Comparison of ENCODE assay signal across 12 mouse cellular contexts in the genomic region with DNA sequence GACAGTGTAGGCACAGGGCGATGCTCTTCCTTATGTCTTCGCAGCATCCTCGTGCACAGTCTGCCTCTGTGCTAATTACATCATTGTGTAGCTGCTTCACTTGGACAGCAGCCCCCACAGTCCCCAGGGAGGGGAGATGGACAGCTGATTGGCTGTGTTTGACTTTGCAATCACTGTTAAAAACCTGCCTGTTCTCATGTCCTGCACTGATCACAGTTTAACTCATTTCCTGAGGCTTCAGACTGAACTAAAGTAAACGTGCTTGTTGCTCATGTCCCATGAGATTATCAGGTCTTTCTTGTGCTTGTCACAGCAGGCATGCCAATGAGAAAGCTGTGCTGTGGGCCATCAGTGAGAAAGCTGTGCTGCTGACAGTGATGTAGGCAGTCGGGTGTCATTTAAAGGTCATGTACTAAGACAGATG.
DNase-seq lines count a peak whose midpoint lies in the region; ATAC-seq and TF ChIP-seq lines count a peak whose summit lies in the region.
"Had no signal": no experiment of that assay in that cellular context is flagged by ENCODE, and none has a peak within 500 bp of the region (broad histone marks: within the 10 kb centered on the region; RNA-seq: fewer than 3 reads in every experiment).

No protein-coding gene starts in this region.

- peak; percentile 71; the same call in 1 of the 2 replicates for ATAC-seq in forebrain, embryonic 15.5 days (replicated peaks)
- peak; percentile 61; the same call in 1 of the 2 replicates for ATAC-seq in midbrain, embryonic 12.5 days (ENCODE audit: low FRiP score, low read depth)
- ATAC-seq in kidney, embryonic 14.5 days (ENCODE audit: low FRiP score, low TSS enrichment), result no peak

- no peak for TF ChIP-seq RAD21 in CH12.LX (IDR thresholded peaks at IDR 0.05; ENCODE audit: low read depth, low read length)

- H3K36me3 ChIP-seq in CH12.LX (replicated peaks in 1 of 2; ENCODE audit: control insufficient read depth in 1 of 2, insufficient read depth in 1 of 2, low read length in 1 of 2), result no peaks in the 10 kb centered on the region
- no peaks in the 10 kb centered on the region for H3K36me3 ChIP-seq in forebrain, embryonic 15.5 days
- H3K36me3 ChIP-seq in midbrain, embryonic 12.5 days, result no peaks in the 10 kb centered on the region
- no peaks in the 10 kb centered on the region for H3K36me3 ChIP-seq in kidney, embryonic 14.5 days (ENCODE audit: control insufficient read depth, insufficient read depth, low read length)
- H3K36me3 ChIP-seq: G1E; limb, embryonic 12.5 days; lung, embryonic 15.5 days had no signal

- no peaks in the 10 kb centered on the region for H3K79me2 ChIP-seq in CH12.LX (replicated peaks; ENCODE audit: control insufficient read depth, extremely low read depth, insufficient read depth, poor library complexity, severe bottlenecking)

- H3K9ac ChIP-seq in CH12.LX (ENCODE audit: insufficient read depth, low read depth), result no peak overlapping the region
- H3K9ac ChIP-seq in forebrain, embryonic 15.5 days (replicated peaks), result no peak overlapping the region
- no peak overlapping the region for H3K9ac ChIP-seq in midbrain, embryonic 12.5 days (replicated peaks)
- no peak overlapping the region for H3K9ac ChIP-seq in kidney, embryonic 14.5 days (ENCODE audit: low read depth, low read length)
- H3K9ac ChIP-seq: limb, embryonic 12.5 days; lung, embryonic 15.5 days had no signal

- H3K4me2 ChIP-seq in CH12.LX (ENCODE audit: insufficient read depth, low read depth, poor library complexity, severe bottlenecking), result 0 out of 2 replicates have a peak overlapping the region, but pooled peaks have one; percentile 5
- H3K4me2 ChIP-seq in forebrain, embryonic 15.5 days (replicated peaks), result no peak overlapping the region
- no peak overlapping the region for H3K4me2 ChIP-seq in midbrain, embryonic 12.5 days (replicated peaks)
- H3K4me2 ChIP-seq in kidney, embryonic 14.5 days (replicated peaks; ENCODE audit: low read depth, low read length), result no peak overlapping the region
- H3K4me2 ChIP-seq: limb, embryonic 12.5 days; lung, embryonic 15.5 days had no signal

- peak; percentile 42 for DNase-seq in CH12.LX (ENCODE audit: extremely low read depth)
- peak; percentile 77 for DNase-seq in brain, embryonic 14.5 days (ENCODE audit: low read depth)
- DNase-seq in right cerebral cortex, postnatal 36 days (ENCODE audit: low spot score in 2 of 2), result no peak
- DNase-seq in lung, adult 2 months, result no peak
- DNase-seq: adrenal gland, adult 8-10 months; cerebellum, adult 9-10 months had no signal

- dilution Hi-C loops in CH12.LX (cut with MboI; ENCODE audit: extremely low pct_ligation_motif_present, extremely low pct_unique_long_range_greater_than_20kb, low sequenced_read_pairs), result no loop called here

- no peak for TF ChIP-seq POLR2A in CH12.LX (IDR thresholded peaks at IDR 0.05; ENCODE audit: low read depth, low read length)
- no peak for TF ChIP-seq POLR2A in brain, embryonic 14.5 days (IDR thresholded peaks at IDR 0.05; ENCODE audit: borderline replicate concordance, extremely low read depth, insufficient read depth, insufficient read length, poor library complexity, severe bottlenecking)
- no peak for TF ChIP-seq POLR2A in lung, adult 2 months (IDR thresholded peaks at IDR 0.05; ENCODE audit: borderline replicate concordance, extremely low read depth, low read depth, low read length)

- no peak for TF ChIP-seq EP300 in CH12.LX (IDR thresholded peaks at IDR 0.05; ENCODE audit: low read length)

- no peaks in the 10 kb centered on the region for H3K9me3 ChIP-seq in CH12.LX (replicated peaks; ENCODE audit: low read length)
- H3K9me3 ChIP-seq in forebrain, embryonic 15.5 days, result no peaks in the 10 kb centered on the region
- no peaks in the 10 kb centered on the region for H3K9me3 ChIP-seq in midbrain, embryonic 12.5 days
- no peaks in the 10 kb centered on the region for H3K9me3 ChIP-seq in kidney, embryonic 14.5 days (ENCODE audit: control insufficient read depth, low read length)
- H3K9me3 ChIP-seq: limb, embryonic 12.5 days; lung, embryonic 15.5 days had no signal

- no peak overlapping the region for H3K27ac ChIP-seq in CH12.LX (ENCODE audit: insufficient read depth, low read depth)
- no peak overlapping the region for H3K27ac ChIP-seq in forebrain, embryonic 15.5 days (replicated peaks)
- H3K27ac ChIP-seq in midbrain, embryonic 12.5 days (replicated peaks), result no peak overlapping the region
- H3K27ac ChIP-seq in kidney, embryonic 14.5 days (ENCODE audit: low read depth, low read length), result no peak overlapping the region
- H3K27ac ChIP-seq: limb, embryonic 12.5 days; lung, embryonic 15.5 days had no signal

- no peak overlapping the region for H3K4me3 ChIP-seq in CH12.LX (replicated peaks in 1 of 3; ENCODE audit: low read depth in 2 of 3, low read length in 2 of 3, poor library complexity in 1 of 3)
- H3K4me3 ChIP-seq in forebrain, embryonic 15.5 days, result no peak overlapping the region
- H3K4me3 ChIP-seq in midbrain, embryonic 12.5 days, result no peak overlapping the region
- H3K4me3 ChIP-seq in kidney, embryonic 14.5 days (ENCODE audit: low read length), result no peak overlapping the region
- H3K4me3 ChIP-seq in lung, adult 2 months (replicated peaks; ENCODE audit: extremely low read depth, low read depth, low read length), result no peak overlapping the region
- H3K4me3 ChIP-seq: limb, embryonic 12.5 days; lung, embryonic 15.5 days had no signal

- no peaks in the 10 kb centered on the region for H3K27me3 ChIP-seq in CH12.LX (replicated peaks)
- H3K27me3 ChIP-seq in forebrain, embryonic 15.5 days, result no peaks in the 10 kb centered on the region
- H3K27me3 ChIP-seq in midbrain, embryonic 12.5 days, result peaks cover 29% of the 10 kb centered on the region
- H3K27me3 ChIP-seq in kidney, embryonic 14.5 days (ENCODE audit: control insufficient read depth, insufficient read depth, low read length), result no peaks in the 10 kb centered on the region
- H3K27me3 ChIP-seq: limb, embryonic 12.5 days; lung, embryonic 15.5 days had no signal

- H3K4me1 ChIP-seq in CH12.LX (ENCODE audit: control insufficient read depth in 1 of 2, insufficient read depth in 2 of 2), result peaks cover 14 to 28% of the 10 kb centered on the region in 2 experiments
- H3K4me1 ChIP-seq in forebrain, embryonic 15.5 days, result peaks cover 18% of the 10 kb centered on the region
- H3K4me1 ChIP-seq in midbrain, embryonic 12.5 days, result peaks cover 25% of the 10 kb centered on the region
- H3K4me1 ChIP-seq in kidney, embryonic 14.5 days (ENCODE audit: control insufficient read depth, insufficient read depth, low read length), result no peaks in the 10 kb centered on the region
- no peaks in the 10 kb centered on the region for H3K4me1 ChIP-seq in lung, adult 2 months (ENCODE audit: control insufficient read depth, insufficient read depth, low read length)

- no peak for TF ChIP-seq CTCF in CH12.LX (conservative IDR thresholded peaks at IDR 0.05 in 1 of 2, IDR thresholded peaks at IDR 0.05 in 1 of 2; ENCODE audit: low read depth in 2 of 2, low read length in 2 of 2)
- no peak for TF ChIP-seq CTCF in brain, embryonic 14.5 days (IDR thresholded peaks at IDR 0.05; ENCODE audit: borderline replicate concordance, extremely low read depth, insufficient read depth, insufficient read length)
- no peak for TF ChIP-seq CTCF in lung, adult 2 months (IDR thresholded peaks at IDR 0.05; ENCODE audit: insufficient read depth, low read length)

- in situ Hi-C loops in CH12.LX (cut with MboI; ENCODE audit: low pct_ligation_motif_present, low pct_unique_long_range_greater_than_20kb, low sequenced_read_pairs), result no loop called here

- 33% methylated on average over 5 of the region's 5 CpGs for WGBS in forebrain, embryonic 15.5 days
- WGBS in midbrain, embryonic 12.5 days, result 45% methylated on average over 5 of the region's 5 CpGs
- 59% methylated on average over 5 of the region's 5 CpGs for WGBS in kidney, embryonic 14.5 days
- 44% methylated on average over 5 of the region's 5 CpGs for WGBS in lung, adult 2 months

TF ChIP-seq in CH12.LX, 34 proteins besides CTCF, POLR2A, EP300 and RAD21:
- TF ChIP-seq ZMIZ1 (IDR thresholded peaks at IDR 0.05; ENCODE audit: low read depth, low read length) (no peak), BHLHE40 (IDR thresholded peaks at IDR 0.05; ENCODE audit: low read depth, low read length) (peak; percentile 79), MXI1 (IDR thresholded peaks at IDR 0.05; ENCODE audit: low read depth, low read length) (0 out of 2 replicates have a peak, but pooled peaks have one; percentile 26), TCF12 (IDR thresholded peaks at IDR 0.05; ENCODE audit: low read depth, low read length) (peak; percentile 19; the same call in 1 of the 2 replicates), E2F4 (IDR thresholded peaks at IDR 0.05; ENCODE audit: insufficient replicate concordance, low read depth, low read length) (no peak), MAX (IDR thresholded peaks at IDR 0.05; ENCODE audit: low read length) (0 out of 2 replicates have a peak, but pooled peaks have one; percentile 22), ELF1 (IDR thresholded peaks at IDR 0.05; ENCODE audit: low read depth, low read length) (no peak), POLR2AphosphoS2 (IDR thresholded peaks at IDR 0.05; ENCODE audit: low read depth, low read length) (no peak), RCOR1 (conservative IDR thresholded peaks at IDR 0.05; ENCODE audit: low read depth, low read length) (no peak), JUN (IDR thresholded peaks at IDR 0.05; ENCODE audit: insufficient read depth, low read depth, low read length) (no peak), MAZ (IDR thresholded peaks at IDR 0.05; ENCODE audit: low read depth, low read length) (peak; percentile 53; the same call in 1 of the 2 replicates), MYC (IDR thresholded peaks at IDR 0.05; ENCODE audit: low read depth, low read length) (no peak), ETS1 (conservative IDR thresholded peaks at IDR 0.05; ENCODE audit: low read depth, low read length) (peak; percentile 81), HCFC1 (IDR thresholded peaks at IDR 0.05; ENCODE audit: low read depth, low read length) (no peak), ZKSCAN1 (IDR thresholded peaks at IDR 0.05; ENCODE audit: borderline replicate concordance, low read depth, low read length) (no peak)

Comparison
In these comparisons a context has a peak if more than half of its experiments do, and no peak if none do; other contexts are left out.
1. DNase-seq: peak in CH12.LX (single experiment) and brain, embryonic 14.5 days (single experiment); none in right cerebral cortex, postnatal 36 days (0 of 2) and lung, adult 2 months (single experiment).